Mouse (Mus musculus) layer of hippocampus, postnatal 36 days (tissue): ENCODE measurements around the gene Mms19. TPM values are rescaled to one million over a fixed set of nuclear protein-coding genes. Genes with fewer than 3 reads are reported as not detected.
"Not testable (repeated sequence)": the region's sequence is repeated elsewhere in the genome, so short reads cannot be mapped to it uniquely, and the experiment has no call there.

Experiments used
- DNase-seq, 2 experiments: peaks; one replicate each; pipeline ENCODE4 v3.0.0; 2022
- total RNA-seq, 2 experiments: library from RNA; stranded (reverse); gene quantifications; 2 replicates each; pipeline ENCODE4 v1.2.3; 2021

Mms19 gene
- total RNA-seq, 2 experiments from 2014 or later = 31.8 to 37.0 TPM

DNA sequence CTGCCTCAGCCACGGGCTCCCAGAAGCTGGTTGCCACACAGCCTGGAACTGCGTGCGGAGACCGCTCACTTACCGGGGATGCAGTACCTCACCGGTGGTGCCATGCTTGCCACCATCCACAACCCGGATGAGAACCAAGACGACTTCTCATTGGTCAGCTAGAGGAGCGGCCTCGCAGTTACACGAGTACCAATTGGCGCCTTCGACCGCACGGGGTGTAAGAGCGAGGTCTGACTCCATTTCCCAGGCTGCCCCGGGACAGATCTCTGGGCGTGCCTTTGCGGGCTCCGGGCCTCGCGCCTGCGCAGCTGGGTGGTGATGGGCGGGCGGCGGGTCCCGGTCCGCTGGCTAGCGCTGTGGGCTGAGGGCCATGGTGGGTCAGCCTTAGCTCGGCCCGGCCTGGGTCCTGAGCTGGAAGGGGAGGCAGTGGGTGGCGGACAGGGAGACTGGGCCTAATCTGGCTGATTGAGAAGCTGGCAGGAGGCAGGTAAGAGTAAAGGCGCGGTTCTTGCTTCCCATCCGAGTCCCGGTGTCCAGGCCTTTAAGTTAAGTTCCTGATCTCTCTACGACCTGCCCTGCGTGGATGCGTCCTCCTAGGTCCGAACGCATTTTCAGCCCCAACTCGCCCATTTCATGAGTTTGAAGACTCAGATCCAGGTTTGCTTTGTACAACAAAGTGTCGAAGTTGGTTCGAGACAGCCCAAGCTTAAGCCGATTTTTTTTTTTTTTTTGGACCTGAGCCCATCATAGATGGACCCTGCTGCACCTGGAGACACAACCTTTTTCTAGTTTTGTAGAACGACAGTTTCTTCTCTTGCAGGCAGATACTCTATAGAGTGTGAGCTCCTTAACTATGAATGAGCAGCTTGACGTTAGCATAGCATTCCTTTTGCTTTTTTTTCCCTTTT is 47.5 kb downstream of the Mms19 start, which contains the start of the genes Exosc1 and Zdhhc16:
TSS of gene Exosc1 (minus strand) at position 245 of the 908 bp plus-strand sequence.
TSS of gene Zdhhc16 (plus strand) at position 302 of the 908 bp plus-strand sequence.
- DNase-seq = peak; percentile 99

DNA sequence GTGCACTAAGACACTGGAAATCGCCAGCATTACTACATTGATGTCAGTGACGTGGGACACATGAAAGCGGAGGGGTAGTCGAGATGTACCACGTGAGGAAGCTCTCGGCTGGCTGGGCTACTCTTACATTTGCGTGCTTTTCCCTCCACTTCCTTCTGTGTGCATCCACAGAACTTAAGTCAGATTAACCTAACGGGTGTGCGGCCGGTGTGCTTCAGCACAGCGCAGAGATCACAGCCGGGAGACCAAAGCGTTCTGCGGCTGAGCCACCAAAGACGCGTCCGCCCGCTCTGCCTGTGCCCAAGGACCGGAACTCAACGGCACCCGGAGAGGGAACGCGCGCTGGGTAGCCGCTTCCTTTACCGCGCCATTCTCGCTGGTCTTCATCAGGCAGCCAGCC is 48.3 kb downstream of the Mms19 start:
- DNase-seq = no peak

DNA sequence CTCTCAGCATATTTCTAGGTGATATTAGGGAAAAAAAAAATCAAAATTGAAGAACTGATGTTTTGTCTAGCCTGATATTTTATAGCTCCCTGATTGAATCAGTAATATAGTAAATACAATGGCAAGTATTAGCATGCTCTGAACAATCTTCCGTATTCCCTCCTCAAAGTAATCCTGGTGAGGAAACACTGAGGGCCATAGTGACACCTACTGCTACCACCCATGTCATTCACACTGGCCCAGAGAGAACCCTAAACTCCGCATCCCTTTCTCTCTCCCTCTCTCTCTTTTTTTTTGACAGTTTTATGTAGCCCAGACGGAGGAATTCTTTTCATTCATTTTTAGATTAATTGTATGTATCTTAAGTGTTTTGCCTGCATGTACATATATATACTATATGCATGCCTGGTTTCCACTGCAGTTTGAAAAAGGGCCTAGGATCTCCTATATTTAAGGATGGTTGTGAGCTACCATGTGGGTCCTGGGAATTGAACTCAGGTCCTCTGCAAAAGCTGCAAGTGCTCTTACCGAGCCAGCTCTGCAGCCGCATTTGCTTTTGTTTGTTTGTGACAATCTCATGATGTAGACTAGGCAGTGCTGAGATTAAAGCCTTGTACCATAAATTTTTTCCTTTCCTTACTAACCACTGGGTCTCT is 60.4 kb downstream of the Mms19 start:
- DNase-seq = no peak

DNA sequence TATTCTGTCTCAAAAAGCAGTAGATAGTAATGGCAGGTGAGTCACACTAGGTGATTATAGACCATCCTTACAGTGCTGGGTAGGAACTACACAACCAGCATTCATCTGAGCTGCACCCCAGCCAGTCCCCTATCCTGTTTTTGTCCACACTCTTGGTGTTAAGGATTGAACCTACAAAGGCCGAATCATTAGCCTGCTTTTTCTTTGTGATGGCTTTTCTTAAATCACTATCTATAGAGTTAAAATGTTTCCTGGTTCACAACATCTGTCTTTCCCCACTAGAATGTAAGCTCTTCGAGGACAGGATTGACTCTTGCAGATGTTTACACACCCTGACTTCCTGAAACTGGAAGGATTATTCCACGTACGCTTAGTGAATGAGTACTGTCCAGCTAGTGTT is 61.5 kb downstream of the Mms19 start:
- no peak for DNase-seq

DNA sequence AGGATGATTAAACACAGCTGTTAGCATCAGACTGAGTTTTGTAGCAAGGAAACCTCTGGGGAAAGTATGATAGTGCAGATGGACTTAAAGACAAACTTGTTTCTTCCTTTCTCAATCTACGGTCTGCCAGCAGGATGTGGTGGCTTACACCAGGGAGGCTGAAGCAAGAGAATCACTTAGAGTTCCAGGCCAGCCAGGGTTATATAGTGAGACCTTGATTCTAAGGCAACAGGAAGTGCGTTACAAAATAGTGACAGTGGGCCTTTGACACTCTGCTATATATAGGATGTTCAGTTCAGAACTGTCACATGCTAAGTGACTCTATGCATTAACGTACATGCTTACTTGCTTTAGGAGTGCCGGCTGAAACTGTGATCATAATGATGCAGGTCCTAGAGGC is 64.1 kb downstream of the Mms19 start:
- DNase-seq = no peak

DNA sequence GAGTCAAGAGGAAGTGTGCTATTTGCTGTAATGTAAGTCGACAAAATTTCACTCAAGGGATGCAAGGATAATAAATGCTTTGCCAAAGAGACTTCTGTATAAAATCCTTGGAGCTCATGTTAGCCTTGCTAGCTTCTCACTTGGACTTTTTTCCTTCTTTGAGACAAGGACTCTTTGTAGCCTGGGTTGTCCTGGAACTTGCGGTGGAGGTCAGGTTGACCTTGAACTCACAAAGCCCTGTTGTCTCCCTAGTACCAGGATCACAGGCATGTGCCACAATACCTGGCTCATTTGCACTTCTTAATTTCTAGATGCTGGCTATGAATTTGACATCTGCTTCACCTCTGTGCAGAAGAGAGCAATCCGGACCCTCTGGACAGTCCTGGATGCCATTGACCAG is 65.7 kb downstream of the Mms19 start:
- no peak for DNase-seq

DNA sequence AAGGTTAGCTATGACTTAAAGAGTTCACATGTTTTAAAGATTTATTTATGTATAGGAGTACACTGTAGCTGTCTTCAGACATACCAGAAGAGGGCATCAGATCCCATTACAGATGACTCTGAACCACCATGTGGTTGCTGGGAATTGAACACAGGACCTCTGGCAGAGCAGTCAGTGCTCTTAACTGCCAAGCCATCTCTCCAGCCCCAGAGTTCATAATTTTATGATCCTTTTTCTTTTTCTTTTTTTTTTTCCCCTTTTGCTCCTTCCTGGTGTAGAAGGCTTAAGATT is 66.4 kb downstream of the Mms19 start:
- DNase-seq = not testable (repeated sequence)

DNA sequence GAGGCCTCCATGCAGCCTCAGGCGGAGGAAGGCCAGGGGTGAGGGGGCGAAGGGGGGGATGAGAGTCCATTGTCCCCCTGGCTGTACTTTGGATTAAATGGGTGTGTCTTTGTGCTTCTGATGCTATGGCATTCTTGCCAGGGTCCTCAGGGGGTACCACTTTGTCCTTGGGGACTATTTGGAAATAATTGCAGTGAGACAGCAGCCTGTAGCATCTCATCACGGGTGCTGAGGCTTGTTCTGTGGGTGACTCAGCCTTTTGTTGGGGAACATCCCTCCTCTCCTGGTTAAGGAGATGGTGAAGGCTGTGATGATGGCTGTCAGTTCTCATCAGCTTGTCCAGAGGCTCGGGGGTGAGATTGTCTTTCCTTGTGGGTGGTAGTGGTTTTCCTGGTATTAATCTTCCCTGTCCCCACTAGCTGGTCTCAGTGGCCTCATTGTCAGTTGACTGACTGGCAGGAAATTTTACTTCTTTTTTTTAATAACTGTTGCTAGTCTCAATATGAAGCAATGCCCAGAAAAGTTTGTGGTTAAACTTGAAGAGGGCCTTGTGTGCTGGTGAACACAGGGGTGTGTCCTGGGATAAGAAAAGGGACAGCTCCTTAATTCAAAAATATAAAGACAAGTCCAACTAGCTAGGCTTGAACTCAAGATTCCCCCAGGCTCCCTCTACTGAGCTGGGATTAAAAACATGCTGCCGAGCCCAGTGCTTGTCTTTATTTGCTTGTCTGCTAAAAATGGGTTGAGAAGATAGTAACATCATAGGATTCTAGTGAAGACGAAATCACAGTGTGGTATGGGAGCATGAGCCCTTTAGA is 67.0 kb downstream of the Mms19 start:
- DNase-seq = no peak

DNA sequence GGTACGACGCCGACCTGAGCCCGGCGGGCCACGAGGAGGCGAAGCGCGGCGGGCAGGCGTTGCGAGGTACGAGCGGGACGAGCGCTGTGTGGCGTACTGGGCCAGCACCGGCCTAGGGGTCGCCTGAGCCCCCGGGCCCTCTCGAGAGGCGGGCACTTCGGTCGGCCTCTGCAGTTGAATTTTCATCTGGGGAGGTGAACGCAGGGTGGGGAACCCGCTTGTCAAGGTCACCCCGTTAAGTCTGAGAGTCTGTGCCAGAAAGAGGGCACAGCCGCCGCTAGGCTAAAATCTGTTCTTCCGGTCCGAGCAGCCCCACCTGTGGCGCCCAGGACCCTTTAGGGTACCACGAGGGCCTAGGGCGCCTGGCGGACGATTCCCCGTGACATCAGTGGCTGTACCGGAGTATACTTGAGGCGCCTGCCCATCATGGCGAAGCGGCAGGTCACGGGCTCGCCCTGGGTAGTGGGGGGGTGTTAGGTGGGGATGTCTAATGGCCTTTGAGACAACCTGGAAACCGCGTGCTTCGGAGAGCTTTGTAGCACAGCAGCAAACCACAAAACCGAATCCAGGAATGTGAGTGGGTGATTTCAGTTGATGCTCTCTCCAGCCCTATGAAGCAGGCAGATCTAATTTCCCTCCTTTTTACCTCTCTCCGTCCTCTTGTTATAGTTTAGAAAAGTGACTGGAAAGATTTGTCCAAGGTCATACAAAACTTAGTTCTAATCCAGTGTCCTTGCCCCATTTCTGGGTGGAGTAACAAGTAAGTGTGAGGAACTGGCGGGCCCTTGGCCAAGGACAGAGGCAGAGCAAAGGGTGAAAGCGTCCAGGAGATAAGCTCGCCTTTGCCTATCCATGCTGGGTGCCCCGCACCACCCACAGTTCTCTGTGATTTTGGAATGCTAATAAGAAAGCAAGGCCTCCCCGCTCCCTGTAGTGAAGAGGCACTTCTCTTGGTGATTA is 68.6 kb downstream of the Mms19 start:
- peak in 1 of 2 experiments; percentile 38 for DNase-seq

DNA sequence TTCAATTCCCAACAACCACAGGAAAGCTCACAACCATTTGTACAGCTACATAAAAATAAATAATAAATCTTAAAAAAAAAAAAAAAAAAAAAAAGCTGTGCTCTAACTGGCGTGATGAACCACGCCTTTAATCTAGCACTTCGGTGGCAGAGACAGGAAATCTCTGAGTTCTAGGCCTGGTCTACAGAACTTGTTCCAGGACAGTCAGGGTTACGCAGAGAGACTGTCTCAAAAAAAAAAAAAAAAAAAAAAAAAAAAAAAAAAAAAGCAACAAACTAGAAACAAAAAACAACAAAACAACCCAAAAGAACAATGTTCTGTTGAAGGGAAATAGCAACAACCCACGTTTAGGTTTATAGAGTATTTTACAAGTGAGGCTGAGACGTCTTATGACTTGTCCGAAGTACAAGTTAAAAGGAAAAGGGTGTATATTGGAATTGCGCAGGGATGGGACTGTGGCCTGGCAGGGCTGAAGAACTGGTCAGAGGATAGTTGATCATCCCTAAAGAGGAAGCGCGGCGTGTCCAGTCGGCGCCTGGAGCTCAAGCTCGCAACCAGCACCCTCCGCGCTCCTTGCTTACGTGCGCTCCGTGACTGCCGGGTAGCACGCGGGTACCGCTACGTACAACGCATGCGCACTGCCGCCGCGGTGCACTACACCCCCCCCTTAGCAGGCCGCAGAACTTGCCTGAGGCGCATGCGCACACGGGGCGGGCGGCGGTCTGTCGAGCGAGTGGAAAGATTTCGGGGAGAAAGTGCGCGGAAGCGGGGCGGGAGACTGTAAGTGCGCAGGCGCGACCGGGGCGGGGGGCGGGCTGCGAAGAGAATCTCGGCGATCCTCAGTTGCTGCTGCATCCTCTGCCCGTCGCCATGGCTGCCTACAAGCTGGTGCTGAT is 69.5 kb downstream of the Mms19 start, which contains the start of gene Pgam1:
TSS of gene Pgam1 (plus strand) at position 746 of the 896 bp plus-strand sequence.
- DNase-seq = peak; percentile 96

DNA sequence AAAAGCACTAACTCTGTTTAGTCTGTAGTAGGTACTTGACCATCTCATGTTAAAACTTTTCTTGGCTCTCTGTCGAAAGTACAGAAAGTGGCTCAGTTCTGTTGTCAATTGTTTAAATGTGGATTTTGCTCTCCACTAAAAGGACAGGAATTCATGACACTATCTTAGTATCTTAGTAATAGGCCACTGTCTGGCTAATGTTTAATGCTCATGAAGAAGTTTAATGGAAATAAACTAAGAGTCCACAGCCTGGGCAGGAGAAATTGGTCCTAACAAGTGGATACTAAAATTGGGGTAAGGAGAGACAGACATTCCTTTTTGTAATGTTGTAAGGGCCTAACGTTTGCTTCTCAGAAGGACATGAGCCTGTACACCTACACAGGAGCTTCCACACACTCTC is 70.6 kb downstream of the Mms19 start:
- no peak for DNase-seq

DNA sequence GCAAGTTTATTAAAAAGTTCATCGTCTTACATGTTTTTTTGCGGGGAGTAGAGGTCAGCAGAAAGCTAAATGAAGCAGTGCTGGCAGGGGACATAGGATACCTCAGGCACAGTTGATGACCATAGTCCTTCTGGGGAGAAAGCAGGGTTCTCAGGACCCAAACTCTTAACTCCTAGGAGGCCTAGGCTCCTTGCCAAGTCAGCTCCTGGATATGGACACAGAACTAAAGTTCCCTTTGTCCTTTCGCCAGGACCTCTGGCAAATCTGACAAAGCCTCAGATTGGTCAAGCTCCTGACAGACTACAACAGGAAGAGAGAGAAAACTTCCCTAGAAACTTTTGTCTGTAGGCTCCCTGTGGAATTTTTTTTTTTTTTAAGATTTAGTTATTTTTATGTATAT is 72.2 kb downstream of the Mms19 start:
- no peak for DNase-seq

DNA sequence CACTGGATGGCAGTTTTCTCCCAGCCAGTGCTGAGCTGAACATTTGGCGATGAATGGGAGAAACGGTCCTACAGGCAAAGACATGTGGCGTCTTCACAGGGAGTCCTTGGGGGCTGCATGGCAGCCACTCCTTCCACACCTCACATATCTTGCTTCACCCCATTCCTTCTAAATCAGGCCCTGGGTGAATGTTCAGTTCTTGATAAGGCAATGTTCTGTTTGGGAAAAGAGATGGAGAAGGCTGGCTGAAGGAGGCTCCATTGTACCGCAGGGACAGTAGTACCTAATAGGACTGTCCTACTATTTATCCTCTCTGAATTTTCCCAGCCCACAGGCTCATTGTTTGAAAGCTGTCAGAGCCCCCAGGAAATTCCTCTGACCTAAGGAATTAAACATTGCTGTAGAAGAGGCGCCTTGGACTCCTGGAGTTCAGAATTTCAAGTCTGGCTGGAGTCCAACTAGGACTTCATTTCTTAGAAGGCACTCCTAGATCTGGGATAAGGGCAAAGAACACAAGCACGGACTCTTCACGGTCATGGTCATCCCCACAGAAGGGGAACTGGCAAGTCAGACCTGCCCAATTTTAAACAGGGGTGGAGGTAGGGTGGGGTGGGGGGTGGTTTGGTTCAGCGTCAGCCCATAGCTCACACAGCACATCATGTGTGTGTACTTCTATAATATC is 73.7 kb downstream of the Mms19 start:
- DNase-seq = no peak

DNA sequence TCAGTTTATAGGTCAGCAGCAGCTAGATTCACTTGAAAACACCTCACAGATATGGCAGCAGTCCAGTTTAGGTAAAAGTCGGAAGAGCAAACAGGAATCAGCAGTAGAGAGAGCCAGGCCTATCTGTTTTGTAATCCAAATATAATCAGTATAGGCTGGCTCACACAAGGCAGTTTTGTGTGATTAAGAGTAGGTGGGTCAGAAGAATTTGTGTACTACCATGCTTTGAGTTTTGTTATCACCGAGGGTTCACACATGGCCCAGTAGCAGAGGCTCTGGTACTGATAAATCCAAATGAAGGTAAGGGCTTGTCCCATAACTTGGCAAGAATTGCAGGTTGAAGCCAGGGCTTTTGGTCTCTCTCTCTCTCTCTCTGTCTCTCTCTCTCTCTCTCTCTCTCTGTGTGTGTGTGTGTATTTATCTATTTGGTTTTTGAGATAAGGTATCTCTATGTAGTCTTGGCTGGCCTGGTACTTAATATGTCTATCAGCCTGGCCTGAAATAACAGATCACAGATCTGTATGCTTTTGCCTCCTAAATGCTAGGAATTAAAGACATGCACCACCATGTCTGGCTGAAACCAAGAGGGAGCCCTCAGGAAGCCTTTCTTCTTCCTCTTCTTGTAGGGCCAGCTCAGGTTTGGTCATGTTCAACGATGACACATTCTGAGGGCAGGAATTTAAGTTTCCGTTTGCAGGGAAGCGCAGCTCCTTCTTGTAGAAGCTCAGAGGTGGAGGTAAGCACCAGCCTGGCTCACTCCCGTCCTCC is 74.5 kb downstream of the Mms19 start:
- no peak for DNase-seq

DNA sequence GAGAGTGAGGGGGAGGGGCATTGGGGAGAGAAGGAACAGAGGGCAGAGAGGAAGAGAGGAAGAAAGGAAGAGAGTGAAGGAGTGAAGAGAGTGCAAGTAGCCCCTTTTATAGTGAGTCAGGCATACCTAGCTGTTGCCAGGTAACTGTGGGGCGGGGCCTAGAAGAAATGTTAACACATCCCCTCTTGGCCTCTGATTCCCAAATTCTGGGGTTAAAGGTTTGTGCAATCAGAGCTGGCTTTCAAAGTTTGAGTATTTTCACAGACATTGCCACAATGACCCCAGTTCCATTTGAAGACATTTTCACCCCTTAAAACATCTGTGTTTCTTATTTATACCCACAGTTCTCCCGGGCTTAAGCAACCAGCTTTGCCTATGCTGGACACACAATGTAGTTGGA is 75.7 kb downstream of the Mms19 start:
- no peak for DNase-seq

DNA sequence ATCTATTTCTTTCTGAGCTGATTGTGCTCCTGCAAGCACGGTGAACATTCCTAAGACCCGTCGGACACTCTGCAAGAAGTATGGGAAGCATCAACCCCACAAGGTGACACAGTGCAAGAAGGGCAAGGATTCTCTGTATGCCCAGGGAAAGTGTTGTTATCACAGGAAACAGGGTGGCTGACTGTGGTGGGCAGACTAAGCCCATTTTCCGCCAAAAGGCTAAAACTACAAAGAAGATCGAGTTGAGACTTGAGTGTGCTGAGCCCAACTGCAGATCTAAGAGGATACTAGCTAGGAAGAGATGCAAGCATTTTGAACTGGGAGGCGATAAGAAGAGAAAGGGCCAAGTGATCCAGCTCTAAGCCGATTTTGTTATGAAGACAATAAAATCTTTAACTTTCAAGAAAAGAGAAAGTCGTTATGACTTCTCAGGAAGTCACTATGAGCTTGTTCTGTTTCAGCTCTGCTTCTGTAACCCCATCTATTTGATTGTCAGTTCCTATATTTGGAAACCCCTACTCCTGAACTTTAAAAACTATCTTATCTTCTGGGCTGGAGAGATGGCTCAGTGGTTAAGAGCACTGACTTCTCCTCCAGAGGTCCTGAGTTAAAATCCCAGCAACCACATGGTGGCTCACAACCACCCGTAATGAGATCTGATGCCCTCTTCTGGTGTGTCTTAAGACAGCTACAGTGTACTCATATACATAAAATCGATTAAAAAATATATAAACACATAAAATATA is 77.9 kb downstream of the Mms19 start:
- no peak for DNase-seq

DNA sequence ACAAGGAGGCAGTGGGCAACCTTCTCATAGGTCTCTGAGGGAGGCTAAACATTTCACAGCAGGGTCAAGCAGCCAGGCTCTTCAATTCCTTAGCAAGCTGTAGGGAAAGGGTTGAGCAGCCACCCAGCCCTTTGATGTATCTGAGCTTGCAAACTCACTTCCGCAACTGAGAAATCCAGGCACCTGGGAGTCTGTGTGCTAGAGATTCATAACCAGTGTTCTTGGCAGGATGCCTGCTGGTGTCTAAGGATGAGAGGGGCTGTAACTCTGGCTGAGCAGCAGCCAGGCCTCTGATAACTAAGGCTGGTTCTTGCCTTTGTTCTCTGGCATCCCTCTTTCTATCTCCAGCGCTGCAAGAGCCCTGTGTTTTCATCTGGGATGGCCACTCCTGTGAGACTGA is 79.3 kb downstream of the Mms19 start:
- no peak for DNase-seq

DNA sequence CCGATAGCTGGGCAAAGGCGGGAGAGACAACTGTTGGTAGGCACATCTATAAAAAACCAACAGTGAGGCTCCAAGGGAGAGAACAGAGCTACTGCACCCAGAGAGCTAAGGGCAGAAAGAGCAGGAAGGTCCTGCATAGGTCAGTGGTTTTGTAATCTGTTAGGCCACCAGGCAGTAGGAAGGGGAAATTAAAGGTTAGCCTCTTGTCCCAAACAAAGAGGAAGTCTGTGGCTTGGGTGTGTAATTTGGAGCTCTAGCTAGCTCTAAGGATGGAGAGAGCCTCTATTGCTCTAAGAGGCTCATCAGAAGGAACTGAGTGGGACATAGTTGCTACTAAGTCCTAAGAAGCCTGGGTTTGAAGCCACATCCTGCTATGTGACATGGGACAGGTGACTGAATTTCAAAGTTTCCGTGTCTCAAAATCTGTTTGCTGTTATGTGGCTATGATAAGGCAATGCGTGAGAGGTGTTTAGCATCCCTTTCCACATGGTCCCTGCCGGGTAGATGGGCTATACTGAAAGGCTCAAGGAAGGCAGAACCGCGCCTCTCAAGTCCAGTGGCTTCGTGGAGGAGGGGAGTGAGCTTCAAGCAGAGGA is 80.4 kb downstream of the Mms19 start:
- no peak for DNase-seq
